Mouse (Mus musculus): ENCODE results near the gene Hsd3b7. TPM values are rescaled to one million over a fixed set of nuclear protein-coding genes. Genes with fewer than 3 reads are reported as not detected.

The Hsd3b7 gene
- polyA plus RNA-seq, 1 experiment: 43.4 TPM

- no peak overlapping the region for H3K27ac ChIP-seq (ENCODE audit: insufficient read depth, low read depth, low read length)
Observed at GRCm38 (mm10) chr7:127766851-127767609, 33.4 kb upstream of the Hsd3b7 start.

GRCm38 (mm10) chr7:127767671-127768345, 32.6 kb upstream of the Hsd3b7 start:
- H3K4me3 ChIP-seq (ENCODE audit: insufficient read depth, low read length): no peak overlapping the region
- H3K4me1 ChIP-seq (ENCODE audit: control insufficient read depth, insufficient read depth, low read length): peaks cover 24% of the 10 kb centered on the region
- H3K27ac ChIP-seq (ENCODE audit: insufficient read depth, low read depth, low read length): no peak overlapping the region
- TF ChIP-seq POLR2A (IDR thresholded peaks at IDR 0.05; ENCODE audit: borderline replicate concordance, low read depth, low read length) (no peak), CTCF (IDR thresholded peaks at IDR 0.05; ENCODE audit: low read depth, low read length) (no peak)

More at GRCm38 (mm10) chr7:127766851-127767609, 33.4 kb upstream of the Hsd3b7 start:
- Histone ChIP-seq H3K4me1 (ENCODE audit: control insufficient read depth, insufficient read depth, low read length) (peaks cover 21% of the 10 kb centered on the region), H3K4me3 (ENCODE audit: insufficient read depth, low read length) (no peak overlapping the region)
- TF ChIP-seq POLR2A (IDR thresholded peaks at IDR 0.05; ENCODE audit: borderline replicate concordance, low read depth, low read length) (no peak), CTCF (IDR thresholded peaks at IDR 0.05; ENCODE audit: low read depth, low read length) (no peak)

GRCm38 (mm10) chr7:127768346-127768996, 31.9 kb upstream of the Hsd3b7 start:
- H3K4me3 ChIP-seq (ENCODE audit: insufficient read depth, low read length): no peak overlapping the region
- H3K4me1 ChIP-seq (ENCODE audit: control insufficient read depth, insufficient read depth, low read length): peaks cover 19% of the 10 kb centered on the region
- no peak overlapping the region for H3K27ac ChIP-seq (ENCODE audit: insufficient read depth, low read depth, low read length)
- TF ChIP-seq POLR2A (IDR thresholded peaks at IDR 0.05; ENCODE audit: borderline replicate concordance, low read depth, low read length): no peak
- TF ChIP-seq CTCF (IDR thresholded peaks at IDR 0.05; ENCODE audit: low read depth, low read length): no peak

DNA sequence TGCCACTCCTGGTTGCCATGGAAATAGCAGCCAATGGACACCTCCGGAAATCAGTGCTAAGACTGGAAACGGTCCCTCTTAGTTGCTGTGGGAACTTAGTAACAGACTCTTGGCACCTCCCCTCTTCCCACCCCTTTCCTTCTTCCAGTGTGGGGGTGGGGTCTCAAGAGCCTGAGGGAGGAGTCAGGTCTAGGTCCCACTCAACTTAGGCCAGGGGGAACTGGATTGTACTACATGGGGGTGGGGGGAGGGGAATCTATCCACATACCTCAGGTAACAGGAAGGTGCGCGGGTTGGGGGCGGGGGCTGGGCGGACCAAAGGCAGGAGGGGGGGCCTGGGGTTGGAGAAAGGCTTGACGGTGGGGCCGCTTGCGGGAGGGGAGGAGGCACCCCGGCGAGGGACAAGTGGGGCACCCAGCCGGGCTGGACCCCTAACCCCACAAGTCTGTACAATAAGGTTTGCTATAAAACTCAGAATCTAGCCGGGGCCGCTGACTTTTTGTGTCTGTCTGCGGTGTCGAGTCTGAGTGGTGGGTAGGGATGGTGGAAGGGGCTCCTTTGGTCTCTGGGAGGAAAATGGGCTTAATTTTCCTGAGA, 31.3 kb upstream of the Hsd3b7 start:
- Histone ChIP-seq H3K27ac (ENCODE audit: insufficient read depth, low read depth, low read length) (peak overlapping the region; percentile 84), H3K4me1 (ENCODE audit: control insufficient read depth, insufficient read depth, low read length) (peaks cover 15% of the 10 kb centered on the region), H3K4me3 (ENCODE audit: insufficient read depth, low read length) (peak overlapping the region; percentile 99)
- TF ChIP-seq POLR2A (IDR thresholded peaks at IDR 0.05; ENCODE audit: borderline replicate concordance, low read depth, low read length): no peak
- no peak for TF ChIP-seq CTCF (IDR thresholded peaks at IDR 0.05; ENCODE audit: low read depth, low read length)

DNA sequence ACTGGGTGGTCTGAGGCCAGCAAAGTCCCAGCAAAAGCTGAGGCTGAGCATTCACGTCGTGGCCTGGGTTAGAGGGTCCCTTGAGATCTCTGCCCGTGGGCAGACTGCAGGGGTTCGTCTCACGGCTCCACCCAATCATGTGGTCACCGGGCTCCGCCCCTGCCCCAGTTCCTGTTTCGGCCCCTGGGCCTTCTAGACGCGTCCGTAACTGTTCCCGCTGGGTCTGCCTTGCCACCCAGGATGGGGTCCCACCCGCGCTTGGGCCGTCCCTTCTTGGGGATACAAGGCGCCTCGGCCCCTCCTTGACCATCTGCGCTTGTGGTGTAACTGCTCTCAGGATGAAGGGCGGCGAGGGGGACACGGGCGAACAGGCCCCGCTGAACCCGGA, 30.8 kb upstream of the Hsd3b7 start, which contains the start of gene Orai3:
Orai3 (plus strand) TSS at position 165 of the 388 bp plus-strand sequence.
- TF ChIP-seq POLR2A (IDR thresholded peaks at IDR 0.05; ENCODE audit: borderline replicate concordance, low read depth, low read length): peak; percentile 30
- TF ChIP-seq CTCF (IDR thresholded peaks at IDR 0.05; ENCODE audit: low read depth, low read length): no peak
- peaks cover 17% of the 10 kb centered on the region for H3K4me1 ChIP-seq (ENCODE audit: control insufficient read depth, insufficient read depth, low read length)

GRCm38 (mm10) chr7:127770039-127770905, 30.1 kb upstream of the Hsd3b7 start:
- Histone ChIP-seq H3K4me3 (ENCODE audit: insufficient read depth, low read length) (peak overlapping the region; percentile 99), H3K4me1 (ENCODE audit: control insufficient read depth, insufficient read depth, low read length) (peaks cover 17% of the 10 kb centered on the region), H3K27ac (ENCODE audit: insufficient read depth, low read depth, low read length) (peak overlapping the region; percentile 87)
- TF ChIP-seq POLR2A (IDR thresholded peaks at IDR 0.05; ENCODE audit: borderline replicate concordance, low read depth, low read length): no peak
- no peak for TF ChIP-seq CTCF (IDR thresholded peaks at IDR 0.05; ENCODE audit: low read depth, low read length)

More for the DNA sequence above, 30.8 kb upstream of the Hsd3b7 start, which contains the start of gene Orai3:
- Histone ChIP-seq H3K27ac (ENCODE audit: insufficient read depth, low read depth, low read length) (peak within 1 kb of the TSS; percentile 87), H3K4me3 (ENCODE audit: insufficient read depth, low read length) (peak within 1 kb of the TSS; percentile 99)

GRCm38 (mm10) chr7:127771262-127771661, 29.1 kb upstream of the Hsd3b7 start:
- H3K27ac ChIP-seq (ENCODE audit: insufficient read depth, low read depth, low read length): peak overlapping the region; percentile 87
- H3K4me1 ChIP-seq (ENCODE audit: control insufficient read depth, insufficient read depth, low read length): peaks cover 17% of the 10 kb centered on the region
- peak overlapping the region; percentile 99 for H3K4me3 ChIP-seq (ENCODE audit: insufficient read depth, low read length)
- TF ChIP-seq CTCF (IDR thresholded peaks at IDR 0.05; ENCODE audit: low read depth, low read length) (no peak), POLR2A (IDR thresholded peaks at IDR 0.05; ENCODE audit: borderline replicate concordance, low read depth, low read length) (no peak)

GRCm38 (mm10) chr7:127772080-127772479, 28.3 kb upstream of the Hsd3b7 start:
- Histone ChIP-seq H3K27ac (ENCODE audit: insufficient read depth, low read depth, low read length) (no peak overlapping the region), H3K4me3 (ENCODE audit: insufficient read depth, low read length) (no peak overlapping the region), H3K4me1 (ENCODE audit: control insufficient read depth, insufficient read depth, low read length) (peaks cover 17% of the 10 kb centered on the region)
- TF ChIP-seq POLR2A (IDR thresholded peaks at IDR 0.05; ENCODE audit: borderline replicate concordance, low read depth, low read length): no peak
- no peak for TF ChIP-seq CTCF (IDR thresholded peaks at IDR 0.05; ENCODE audit: low read depth, low read length)

Measured in bone marrow macrophage, adult 2 months (primary cell).